Mouse (Mus musculus) NIH3T3 (cell line): ENCODE data around the gene Ubr2.

ENCODE experiments used
- DNase-seq: peaks from one replicate; pipeline ENCODE4 v3.0.0-alpha.2; 2012; ENCODE audit warnings: low read depth

Ubr2 gene

DNA sequence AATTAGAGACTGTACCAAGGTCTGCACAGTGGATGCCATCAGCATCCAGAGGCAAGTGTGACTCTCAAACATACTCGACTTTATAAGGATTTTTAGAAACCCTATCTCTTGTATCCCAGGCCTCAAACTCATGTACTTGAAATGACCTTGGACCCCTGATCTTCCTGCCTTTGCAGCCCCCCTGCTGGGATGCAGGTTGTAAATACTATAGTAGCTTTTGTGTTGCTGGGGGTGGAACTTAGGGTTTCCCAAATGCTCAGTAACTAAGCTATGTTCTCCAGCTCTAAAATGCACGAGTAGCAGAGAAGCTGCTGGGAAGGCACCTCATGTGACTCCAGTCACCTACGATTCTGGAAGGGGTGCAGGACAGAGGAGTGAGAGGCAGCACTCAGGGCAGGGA is 83.4 kb downstream of the Ubr2 start:
- DNase-seq: no peak

DNA sequence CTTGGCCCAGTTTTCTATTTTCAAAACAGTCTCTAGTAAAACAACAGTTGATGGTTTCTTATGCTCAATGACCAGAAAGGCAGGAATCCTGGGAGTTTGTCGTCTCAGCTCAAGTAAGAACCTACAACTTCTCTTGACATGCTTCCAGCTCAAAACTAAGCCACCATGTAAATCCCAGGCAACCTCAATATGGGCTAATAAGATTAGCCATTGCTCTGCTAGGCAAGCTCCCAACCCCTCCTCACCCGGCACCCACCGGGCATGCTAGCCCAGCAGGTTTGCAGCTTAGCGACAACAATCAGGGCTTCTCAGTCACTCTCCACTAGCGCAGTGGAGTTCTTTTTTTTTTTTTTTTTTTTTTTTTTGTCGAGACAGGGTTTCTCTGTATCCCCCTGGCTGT is 84.2 kb downstream of the Ubr2 start:
- DNase-seq: no peak

DNA sequence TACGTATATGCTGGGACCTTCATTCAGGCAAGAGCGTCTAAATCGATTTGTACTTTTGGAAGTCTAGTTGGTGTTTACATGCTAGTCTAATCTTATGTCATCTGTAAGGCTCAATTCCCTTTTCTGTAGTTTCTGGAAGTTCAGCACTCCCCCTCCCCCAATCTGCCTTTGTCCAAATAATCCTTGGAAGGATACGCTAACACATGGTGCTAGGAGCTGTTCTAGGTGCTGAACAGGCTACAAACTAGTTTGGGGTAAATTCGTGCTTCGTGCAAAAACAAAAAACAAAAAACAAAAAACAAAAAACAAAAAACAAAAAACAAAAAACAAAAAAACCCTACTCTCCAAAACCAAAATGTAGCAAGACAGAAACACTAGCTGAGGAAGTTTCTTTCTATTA is 89.5 kb downstream of the Ubr2 start:
- DNase-seq: peak; percentile 86

DNA sequence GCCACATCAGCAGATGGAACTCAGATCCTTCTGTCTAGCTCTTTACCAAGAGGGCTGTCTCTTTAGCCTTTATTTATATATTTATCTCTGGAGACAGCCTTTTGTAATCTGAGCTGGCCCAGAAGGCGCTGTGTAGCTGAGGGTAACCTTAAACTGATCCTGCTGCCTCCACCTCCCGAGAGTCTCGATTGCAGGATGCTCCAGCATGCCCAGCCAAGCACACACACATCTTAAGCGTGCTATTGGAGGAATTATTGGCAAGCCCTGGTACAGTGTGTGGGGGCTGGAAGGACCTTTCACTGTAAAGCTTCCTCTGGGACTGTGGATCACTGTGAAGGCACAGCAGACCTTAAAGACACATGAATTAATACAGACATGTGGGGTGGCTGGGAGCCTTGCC is 91.4 kb downstream of the Ubr2 start:
- peak; percentile 45 for DNase-seq

DNA sequence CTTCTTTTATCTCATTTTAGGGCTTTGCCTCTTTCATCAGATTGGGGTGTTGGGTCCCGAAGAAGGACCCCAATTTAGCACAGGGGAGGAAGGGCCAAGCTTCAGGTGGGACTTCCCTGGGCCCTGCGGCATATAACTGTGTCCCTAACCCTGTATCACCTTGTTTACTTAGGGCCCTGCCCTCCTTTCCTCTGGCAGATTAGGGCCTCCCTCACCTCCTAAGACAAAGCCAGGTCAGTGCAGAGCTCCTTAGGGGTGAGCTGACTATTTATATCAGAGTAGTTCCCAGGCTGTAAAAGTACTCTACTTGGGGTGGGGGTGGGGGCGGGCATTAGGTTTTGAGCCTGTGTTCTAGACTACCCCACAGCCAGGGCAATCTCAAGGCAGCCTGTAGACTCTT is 95.2 kb downstream of the Ubr2 start:
- no peak for DNase-seq

DNA sequence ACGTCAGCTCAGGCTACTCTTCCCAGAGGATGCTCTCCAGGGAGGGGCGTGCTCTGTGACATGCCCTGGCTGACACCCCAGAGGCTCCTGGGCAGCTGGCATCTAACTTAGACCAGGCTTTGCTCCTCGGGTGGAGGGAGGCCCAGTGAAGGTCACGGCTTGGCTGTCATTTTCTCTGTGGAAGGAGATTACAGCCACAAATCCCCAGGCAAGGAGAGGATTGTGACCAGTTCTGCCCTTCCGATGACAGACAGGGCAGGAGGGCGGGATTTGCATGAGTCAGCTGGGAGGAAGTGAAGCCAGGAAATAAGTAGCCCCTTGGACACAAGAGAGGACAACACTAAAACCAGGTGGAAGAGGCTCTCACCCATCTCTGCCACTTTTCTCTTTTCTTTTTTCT is 98.0 kb downstream of the Ubr2 start:
- DNase-seq: no peak

DNA sequence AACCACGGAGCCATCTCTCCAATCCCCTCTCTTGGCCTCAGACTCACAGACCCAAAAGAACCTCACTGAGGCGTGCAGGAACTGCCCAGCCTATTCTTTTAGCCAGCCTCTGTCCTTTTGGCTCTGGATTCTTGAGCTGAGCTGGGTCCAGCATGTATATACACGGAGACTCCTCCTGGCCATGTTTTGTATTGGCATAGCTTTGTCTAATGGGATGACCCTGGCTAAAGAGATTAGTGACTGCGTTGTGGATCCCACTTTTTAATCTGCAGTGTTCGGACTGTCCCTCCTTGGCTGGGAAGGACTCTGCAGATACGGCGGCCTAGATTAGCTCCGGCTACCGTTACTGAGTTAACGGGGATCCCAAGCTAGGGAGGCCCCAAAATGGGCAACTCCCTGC is 100.2 kb downstream of the Ubr2 start, which contains the start of gene Prph2:
TSS of gene Prph2 (plus strand) at position 274 of the 400 bp plus-strand sequence.
- no peak for DNase-seq

DNA sequence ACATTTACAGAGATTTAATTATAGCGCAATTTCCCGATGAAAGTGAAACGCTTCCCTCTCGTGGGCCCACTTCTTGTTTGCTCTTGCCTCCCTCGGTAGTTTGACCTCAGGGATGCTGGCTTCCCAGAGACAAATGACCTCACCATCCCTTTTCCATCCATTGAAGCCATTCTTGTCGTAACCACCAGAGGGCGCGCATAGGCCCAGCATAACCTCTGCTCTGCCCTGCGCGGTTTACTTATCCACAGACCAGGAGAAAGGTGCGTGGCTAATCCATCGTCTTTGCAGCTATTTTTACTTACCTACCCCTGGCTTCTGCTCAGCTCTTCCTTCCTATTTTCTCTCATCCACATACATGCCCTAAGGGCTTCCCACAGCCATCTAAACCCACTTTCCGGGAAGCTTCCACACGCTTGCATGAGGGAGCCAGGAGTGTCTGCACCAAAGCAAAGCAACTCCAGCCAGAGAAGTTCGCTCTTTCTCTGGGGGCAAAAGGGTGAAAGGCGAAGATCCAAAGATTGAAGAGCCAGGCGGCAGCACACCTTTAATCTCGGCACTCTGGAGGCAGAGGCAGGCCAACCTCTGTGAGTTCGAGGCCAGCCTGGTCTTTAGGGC is 106.4 kb downstream of the Ubr2 start:
- peak; percentile 91 for DNase-seq

DNA sequence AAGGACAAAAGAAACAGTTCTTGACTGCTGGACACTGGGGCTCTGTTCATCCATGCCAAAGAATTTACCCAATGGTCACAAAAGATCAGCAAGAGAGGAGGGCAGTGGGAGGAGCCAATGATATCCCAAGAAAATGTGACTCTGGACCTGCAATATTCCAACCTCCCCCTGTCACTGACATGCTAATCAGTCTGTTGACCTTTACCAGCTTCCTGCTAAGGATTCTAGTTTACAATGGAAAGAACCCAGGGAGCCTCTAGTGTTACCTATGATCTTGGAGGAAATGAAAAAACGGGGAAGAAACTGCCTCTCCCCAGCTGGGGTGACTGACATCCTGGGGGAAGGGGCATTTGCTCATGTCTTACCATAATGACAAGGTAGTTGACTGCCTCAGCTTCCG is 109.4 kb downstream of the Ubr2 start:
- no peak for DNase-seq

DNA sequence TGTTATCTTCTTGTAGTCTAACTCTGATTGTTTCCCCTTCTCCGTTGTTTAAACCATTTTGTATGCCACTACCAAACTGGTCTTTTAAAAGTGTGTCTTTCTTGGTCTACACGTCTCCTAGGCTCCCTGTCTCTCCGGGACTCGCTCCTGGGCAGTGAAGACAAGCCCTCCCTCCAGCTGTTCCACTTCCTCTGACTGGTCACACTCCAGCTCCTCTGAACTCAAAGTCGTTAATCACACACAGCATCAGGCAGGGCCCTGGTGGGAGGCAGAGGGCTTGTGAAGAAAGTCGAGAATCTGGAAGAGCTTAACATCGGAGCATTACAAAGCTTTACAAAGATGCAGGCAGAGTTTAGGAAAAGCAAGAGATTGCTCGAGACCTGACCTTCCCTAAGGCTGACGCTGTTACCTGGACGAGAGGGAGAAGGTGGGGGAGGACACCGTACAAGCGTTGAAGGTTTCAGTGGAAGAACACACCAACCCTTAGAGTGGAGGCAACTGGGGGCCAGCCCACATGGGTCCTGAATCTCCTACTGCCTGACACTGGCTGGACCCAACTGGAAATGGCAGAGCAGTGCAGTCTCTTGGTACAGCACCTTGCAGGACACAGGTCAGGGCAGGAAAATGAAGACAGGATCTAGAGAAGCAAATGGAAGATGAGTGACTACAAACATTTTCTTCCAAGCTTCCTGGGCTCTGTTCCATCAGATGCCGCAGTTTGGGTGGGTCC is 113.0 kb downstream of the Ubr2 start:
- no peak for DNase-seq

DNA sequence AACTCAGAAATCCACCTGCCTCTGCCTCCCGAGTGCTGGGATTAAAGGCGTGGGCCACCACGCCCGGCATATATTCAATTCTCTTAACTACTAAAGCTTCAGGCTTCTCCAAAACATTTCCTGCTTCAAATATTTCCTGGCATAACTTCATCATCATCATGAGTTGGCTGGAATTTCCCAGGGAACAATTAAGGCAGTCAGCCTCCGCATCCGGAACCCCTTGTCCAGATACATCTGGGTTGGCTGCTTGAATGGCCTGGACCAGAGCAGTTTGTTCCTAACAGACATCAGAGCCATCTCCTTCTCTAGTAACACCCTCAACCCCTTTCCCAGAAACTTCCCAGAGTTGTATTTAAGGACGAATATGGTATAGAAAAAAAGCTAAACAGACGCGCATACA is 114.9 kb downstream of the Ubr2 start:
- DNase-seq: no peak

DNA sequence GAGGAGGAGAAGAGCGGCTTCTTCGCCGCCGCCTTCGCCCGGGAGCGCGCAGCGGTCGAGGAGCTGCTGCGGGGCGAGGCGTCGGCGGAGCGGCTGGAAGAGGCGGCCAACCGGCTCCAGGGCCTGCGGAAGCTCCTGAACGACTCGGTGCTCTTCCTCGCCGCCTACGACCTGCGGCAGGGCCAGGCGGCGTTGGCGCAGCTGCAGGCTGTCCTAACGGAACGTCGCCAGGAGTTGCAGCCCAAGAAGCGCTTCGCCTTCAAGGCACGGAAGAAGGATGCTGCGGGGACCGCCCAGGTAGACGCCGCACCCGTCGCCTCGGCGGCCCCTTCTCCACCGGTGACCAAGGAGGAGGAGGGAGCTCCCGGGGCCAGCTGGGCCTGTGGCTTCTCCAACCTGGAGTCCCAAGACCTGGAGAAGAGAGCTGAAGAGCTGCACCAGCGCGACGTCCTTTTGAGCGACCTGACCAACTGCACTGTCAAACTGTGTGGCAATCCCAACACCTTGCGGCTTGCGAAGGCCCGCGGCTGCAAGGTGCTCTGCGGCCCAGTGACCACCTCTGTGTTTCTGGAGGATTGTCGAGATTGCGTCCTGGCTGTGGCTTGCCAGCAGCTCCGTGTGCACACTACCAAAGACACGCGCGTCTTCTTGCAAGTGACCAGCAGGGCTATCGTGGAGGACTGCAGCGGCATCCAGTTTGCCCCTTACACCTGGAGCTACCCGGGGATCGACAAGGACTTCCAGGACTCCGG is 119.3 kb downstream of the Ubr2 start:
- peak; percentile 36 for DNase-seq

DNA sequence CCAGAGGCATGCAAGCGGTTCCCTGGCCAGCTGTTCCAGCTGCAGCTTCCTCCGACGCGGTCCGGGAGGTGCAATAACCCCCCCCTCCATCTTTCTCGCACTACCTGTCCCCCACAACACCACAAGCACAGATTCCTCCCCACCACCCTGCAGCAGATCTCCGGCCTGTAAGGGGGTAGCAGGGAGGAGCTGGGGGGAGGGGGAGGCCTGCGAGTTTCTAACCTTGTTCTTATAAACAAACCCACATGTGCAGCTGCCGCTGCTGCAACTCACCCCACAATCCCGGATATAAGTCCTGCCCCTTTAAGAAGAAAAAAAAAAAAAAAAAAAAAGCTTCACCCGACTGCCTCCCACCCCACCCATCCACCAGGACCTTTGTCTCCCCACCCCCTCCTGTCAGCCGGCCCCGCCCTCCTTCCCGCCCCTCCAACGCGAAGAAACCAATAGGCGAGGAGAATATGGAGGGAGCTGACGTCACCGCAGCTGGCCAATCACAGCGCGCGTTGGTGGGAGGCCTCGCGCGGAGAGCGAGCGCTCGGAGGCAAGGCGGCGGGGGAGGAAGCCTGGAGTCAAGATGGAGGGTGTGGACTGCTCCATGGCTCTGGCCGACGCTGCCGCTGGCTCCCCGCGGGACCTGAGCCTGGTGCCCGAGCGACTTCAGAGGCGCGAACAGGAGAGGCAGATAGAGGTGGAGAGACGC is 120.1 kb downstream of the Ubr2 start, which contains the start of gene Tbcc:
TSS of gene Tbcc (plus strand) at position 569 of the 700 bp plus-strand sequence.
- DNase-seq: peak; percentile 100

DNA sequence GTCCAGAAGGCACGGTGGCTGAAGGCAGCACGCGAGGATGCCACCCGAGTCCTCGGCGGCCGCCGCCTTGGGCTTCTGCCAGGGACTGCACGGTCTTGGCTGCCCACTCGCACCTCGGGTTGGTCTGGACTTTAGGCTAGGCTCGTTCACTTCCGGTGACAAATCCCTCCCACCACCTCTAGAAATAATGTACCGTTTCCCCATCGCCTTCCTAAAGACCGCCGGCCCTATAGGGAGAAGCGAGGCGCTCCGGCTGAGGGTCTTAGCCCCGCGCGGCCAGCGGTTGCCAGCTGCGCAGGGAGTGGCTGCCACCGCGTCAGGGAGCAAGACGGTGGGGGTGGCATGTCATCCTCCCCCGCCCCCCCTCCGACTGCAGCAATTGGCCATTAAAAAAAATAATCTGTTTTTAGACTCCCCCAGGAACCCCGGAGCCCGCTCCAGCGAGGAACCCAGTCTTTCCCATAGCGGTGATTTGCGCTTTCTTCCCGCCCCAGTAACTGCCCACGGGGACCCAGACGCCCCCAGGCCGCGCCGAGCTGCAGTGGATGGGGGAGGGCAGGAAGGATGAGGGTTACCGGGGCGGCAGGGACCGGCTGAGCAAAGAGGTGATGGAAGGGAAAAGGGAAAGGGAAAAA is 120.8 kb downstream of the Ubr2 start:
- DNase-seq: peak; percentile 91

DNA sequence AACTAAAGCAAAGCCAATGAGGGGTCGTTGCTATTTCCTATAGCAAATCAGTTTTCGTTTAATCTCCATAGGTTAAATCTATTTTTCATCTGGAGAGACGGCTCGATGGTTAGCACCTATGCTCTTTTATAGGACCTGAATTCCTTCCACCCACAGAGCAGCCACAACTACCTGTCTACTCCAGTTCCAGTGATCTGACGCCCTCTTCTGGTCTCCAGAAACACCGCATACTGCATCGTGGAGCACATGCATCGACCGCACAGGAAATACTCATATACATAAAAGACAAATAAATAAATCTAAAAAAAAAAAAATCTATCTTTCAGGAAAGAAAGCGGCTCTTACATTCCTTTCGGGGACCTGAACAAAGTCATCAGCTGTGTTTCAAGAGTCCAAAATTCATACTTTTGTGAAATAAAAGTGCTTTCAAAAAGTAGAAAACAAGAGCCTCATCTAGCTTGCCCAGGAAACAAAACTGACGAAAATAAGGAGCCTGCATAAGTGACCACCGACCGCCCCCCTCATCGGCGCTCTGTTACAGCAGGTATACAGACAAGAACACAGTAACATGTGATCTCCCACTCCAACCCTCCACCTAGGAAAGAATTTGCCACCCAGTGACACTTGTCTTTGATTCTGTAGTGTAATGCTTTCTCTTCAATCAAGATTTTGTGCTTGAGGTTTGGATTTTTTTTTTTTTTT is 121.7 kb downstream of the Ubr2 start:
- DNase-seq: peak; percentile 81

DNA sequence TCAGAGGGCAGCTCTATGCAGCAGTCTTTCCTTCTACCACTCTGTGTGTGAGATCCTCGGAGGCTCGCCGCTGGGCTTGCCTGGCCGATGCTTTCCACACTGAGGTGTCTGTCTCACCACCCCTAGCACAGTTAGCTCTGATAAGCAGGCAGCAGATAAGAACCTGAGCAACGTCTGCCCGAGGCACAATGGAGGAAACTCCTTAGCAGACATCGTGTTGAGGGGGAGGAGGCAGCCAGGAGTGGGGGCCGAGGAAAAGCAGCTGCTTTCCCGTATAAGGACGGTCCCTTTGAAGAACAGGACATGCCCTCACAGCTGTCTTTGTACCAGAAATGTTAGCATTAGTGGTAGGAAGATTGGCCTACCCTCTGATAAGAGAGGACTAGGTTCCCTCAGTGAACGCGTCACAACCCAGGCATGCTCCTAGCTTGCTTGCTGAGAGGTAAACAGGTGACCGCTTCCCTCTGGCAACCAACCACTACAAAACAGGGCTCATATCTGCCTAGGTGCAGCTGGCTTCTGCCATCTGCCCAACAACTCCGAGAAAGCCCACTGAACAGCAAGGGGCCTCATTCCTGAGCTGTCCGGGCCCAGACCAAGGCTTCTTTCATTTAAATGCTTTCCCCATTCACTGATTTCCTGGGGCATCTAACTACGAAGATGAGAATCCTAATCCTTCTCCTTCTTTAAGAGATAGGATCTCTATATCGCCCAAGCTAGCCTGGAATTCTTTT is 124.3 kb downstream of the Ubr2 start:
- no peak for DNase-seq

DNA sequence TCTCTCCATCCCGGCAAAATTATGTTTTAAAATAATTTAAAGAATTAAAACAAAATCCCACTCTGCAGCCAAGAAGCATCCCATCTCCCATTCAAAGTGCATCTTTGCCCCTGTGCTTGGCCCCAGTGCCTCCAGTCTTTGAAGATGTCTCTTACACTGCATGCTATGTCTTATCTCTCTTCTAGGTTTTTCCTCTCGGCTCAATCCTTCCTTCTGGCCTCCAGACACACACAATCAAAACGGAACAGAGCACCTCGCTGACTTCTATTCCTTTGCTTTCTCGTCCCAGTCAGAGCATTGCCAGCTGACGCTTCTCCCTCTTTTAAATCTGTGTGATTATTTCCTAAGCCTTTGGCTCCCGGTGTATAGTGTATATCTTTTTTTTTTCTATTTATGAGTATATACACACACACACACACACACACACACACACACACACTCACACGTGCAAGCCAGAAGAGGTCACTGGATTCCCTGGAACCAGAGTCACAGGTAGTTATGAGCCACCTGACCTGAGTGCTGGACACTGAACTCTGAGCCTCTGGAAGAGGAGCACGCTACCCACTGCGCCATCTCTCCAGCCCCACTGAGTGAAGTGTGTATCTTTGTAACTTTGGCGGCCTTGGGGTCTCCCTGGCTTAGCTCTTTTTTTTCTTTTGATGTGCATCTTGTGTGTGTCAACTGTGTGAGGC is 125.0 kb downstream of the Ubr2 start:
- no peak for DNase-seq

DNA sequence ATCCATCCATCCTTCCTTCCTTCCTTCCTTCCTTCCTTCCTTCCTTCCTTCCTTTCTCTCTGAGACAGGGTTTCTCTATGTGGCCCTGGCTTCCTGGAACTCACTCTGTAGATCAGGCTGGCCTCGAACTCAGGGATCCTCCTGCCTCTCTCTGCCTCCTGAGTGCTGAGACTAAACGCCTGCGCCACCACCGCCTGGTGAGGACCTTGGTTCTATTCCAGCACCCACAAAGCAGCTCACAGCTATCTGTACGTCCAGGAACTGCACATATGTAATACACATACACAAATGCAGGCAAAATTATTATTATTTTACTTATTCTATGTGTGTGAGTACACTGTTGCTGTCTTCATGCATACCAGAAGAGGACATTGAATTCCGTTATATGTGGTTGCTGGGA is 125.6 kb downstream of the Ubr2 start:
- DNase-seq: no peak

DNA sequence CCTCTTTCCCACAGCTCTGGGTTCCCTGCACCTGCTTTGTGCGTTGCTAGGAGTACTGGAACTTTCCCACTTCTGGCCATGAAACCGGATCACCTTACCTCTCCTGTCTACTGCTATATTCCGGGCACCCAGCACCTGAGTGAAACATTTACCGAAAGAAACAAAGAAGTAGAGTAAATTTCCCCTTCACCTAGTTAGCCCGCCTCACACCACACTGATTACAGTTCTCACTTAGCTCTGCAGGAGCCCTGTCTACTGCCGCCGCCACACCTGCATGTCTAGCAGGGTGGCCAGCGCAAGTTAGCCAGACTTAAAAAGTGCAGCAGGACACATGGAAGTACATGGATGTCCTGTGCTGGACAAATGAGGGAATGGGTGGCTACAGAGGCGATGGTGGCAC is 127.2 kb downstream of the Ubr2 start:
- no peak for DNase-seq

DNA sequence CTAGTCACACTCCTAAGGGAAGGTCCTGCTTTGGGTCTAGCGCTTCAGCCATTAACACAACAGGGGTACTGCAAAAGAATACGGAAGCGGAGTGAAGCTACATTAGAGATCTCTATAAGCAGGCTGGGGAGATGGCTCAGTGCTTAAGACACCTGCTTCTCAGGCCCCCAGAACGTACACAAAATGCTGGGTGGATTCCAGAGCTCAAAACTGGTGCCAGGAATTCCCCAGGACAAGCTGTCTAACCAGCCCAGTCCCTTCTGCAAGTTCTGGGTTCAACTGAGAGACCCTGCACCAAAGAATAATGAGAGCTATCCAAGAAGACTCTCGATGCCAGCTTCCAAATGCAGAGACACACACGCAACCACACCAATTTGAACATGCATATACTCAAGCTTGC is 128.6 kb downstream of the Ubr2 start:
- no peak for DNase-seq
